In the genomic region with DNA sequence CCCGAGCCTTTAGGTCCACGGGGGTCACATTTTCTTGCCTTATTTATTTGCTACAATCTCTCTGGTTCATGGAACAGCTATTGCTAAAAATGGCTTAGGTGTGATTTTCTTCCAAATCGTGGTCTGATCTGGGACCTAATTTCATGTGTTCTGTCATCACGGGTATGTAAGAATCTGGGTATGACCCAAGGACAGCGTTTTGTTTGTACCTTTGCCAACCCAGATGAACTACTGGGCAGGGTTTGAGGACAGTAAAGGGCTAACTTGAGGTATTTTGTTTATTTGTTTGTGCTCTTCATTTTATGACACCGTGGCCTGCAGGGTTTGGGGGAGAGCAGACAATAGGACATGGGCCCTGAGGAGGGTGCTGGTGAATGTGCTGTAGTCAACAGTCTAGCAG, we compare ENCODE assay signal across 17 mouse cellular contexts. TPM values are rescaled to one million over a fixed set of nuclear protein-coding genes. Genes with fewer than 3 reads are reported as not detected.
A peak's percentile ranks its signal among the peaks of the same experiment; 100 is the strongest.
DNase-seq lines count a peak whose midpoint lies in the region; ATAC-seq and TF ChIP-seq lines count a peak whose summit lies in the region.
"Had no signal": no experiment of that assay in that cellular context is flagged by ENCODE, and none has a peak within 500 bp of the region (broad histone marks: within the 10 kb centered on the region; RNA-seq: fewer than 3 reads in every experiment).

No protein-coding gene starts in this region.

- peaks cover 18% of the 10 kb centered on the region; the same call in 1 of the 2 replicates for H3K36me3 ChIP-seq in hindbrain, embryonic 15.5 days
- H3K36me3 ChIP-seq in midbrain, embryonic 16.5 days (ENCODE audit: control insufficient read depth, insufficient read depth, low read length) = peaks cover 14% of the 10 kb centered on the region
- H3K36me3 ChIP-seq in limb, embryonic 10.5 days = peaks cover 37% of the 10 kb centered on the region
- peaks cover 37% of the 10 kb centered on the region for H3K36me3 ChIP-seq in liver, embryonic 12.5 days

- peaks cover 39% of the 10 kb centered on the region for H3K4me1 ChIP-seq in cerebellum, adult 2 months (ENCODE audit: control insufficient read depth, insufficient read depth, low read length)
- peaks cover 36% of the 10 kb centered on the region for H3K4me1 ChIP-seq in hindbrain, embryonic 15.5 days (replicated peaks)
- H3K4me1 ChIP-seq in midbrain, embryonic 16.5 days (ENCODE audit: control insufficient read depth, insufficient read depth, low read length) = peaks cover 25% of the 10 kb centered on the region
- peaks cover 19% of the 10 kb centered on the region for H3K4me1 ChIP-seq in limb, embryonic 10.5 days
- H3K4me1 ChIP-seq in liver, embryonic 12.5 days = peaks cover 35% of the 10 kb centered on the region

- H3K27ac ChIP-seq in cerebellum, adult 2 months (ENCODE audit: insufficient read depth, low read length) = peak overlapping the region; percentile 43; the same call in 1 of the 2 replicates
- H3K27ac ChIP-seq in hindbrain, embryonic 15.5 days (replicated peaks) = no peak overlapping the region
- no peak overlapping the region for H3K27ac ChIP-seq in midbrain, embryonic 16.5 days (ENCODE audit: low read length)
- no peak overlapping the region for H3K27ac ChIP-seq in limb, embryonic 10.5 days
- no peak overlapping the region for H3K27ac ChIP-seq in liver, embryonic 12.5 days
- H3K27ac ChIP-seq: embryonic facial prominence, embryonic 13.5 days; heart, embryonic 13.5 days; kidney, embryonic 15.5 days had no signal

- H3K4me3 ChIP-seq in cerebellum, adult 2 months (replicated peaks; ENCODE audit: insufficient read depth, low read depth, low read length) = peak overlapping the region; percentile 98
- peak overlapping the region; percentile 64 for H3K4me3 ChIP-seq in hindbrain, embryonic 15.5 days
- peak overlapping the region; percentile 70 for H3K4me3 ChIP-seq in midbrain, embryonic 16.5 days (ENCODE audit: low read depth, low read length)
- H3K4me3 ChIP-seq in limb, embryonic 10.5 days = no peak overlapping the region
- H3K4me3 ChIP-seq in liver, embryonic 12.5 days = no peak overlapping the region
- H3K4me3 ChIP-seq: embryonic facial prominence, embryonic 13.5 days; heart, embryonic 13.5 days; kidney, embryonic 15.5 days; megakaryocyte, embryonic 14.5 days had no signal

- no peaks in the 10 kb centered on the region for H3K27me3 ChIP-seq in cerebellum, adult 2 months (ENCODE audit: control insufficient read depth, insufficient read depth, low read length)
- H3K27me3 ChIP-seq in hindbrain, embryonic 15.5 days = no peaks in the 10 kb centered on the region
- H3K27me3 ChIP-seq in midbrain, embryonic 16.5 days (ENCODE audit: control insufficient read depth, insufficient read depth, low read depth, low read length) = no peaks in the 10 kb centered on the region
- no peaks in the 10 kb centered on the region for H3K27me3 ChIP-seq in limb, embryonic 10.5 days (ENCODE audit: low read depth, poor library complexity, severe bottlenecking)
- no peaks in the 10 kb centered on the region for H3K27me3 ChIP-seq in liver, embryonic 12.5 days (replicated peaks)
- H3K27me3 ChIP-seq: embryonic facial prominence, embryonic 13.5 days; heart, embryonic 13.5 days; kidney, embryonic 15.5 days; megakaryocyte, embryonic 14.5 days had no signal

- TF ChIP-seq CTCF in cerebellum, adult 2 months (IDR thresholded peaks at IDR 0.05; ENCODE audit: borderline replicate concordance, insufficient read depth, low read depth, low read length) = no peak

- peak overlapping the region; percentile 72 for H3K4me2 ChIP-seq in hindbrain, embryonic 15.5 days
- H3K4me2 ChIP-seq in midbrain, embryonic 16.5 days (ENCODE audit: low read length) = peak overlapping the region; percentile 81
- H3K4me2 ChIP-seq in liver, embryonic 12.5 days = no peak overlapping the region
- H3K4me2 ChIP-seq: embryonic facial prominence, embryonic 13.5 days had no signal

- no peak for TF ChIP-seq POLR2A in cerebellum, adult 2 months (IDR thresholded peaks at IDR 0.05; ENCODE audit: borderline replicate concordance, insufficient read depth, low read length)

- H3K9me3 ChIP-seq in hindbrain, embryonic 15.5 days = no peaks in the 10 kb centered on the region
- no peaks in the 10 kb centered on the region for H3K9me3 ChIP-seq in midbrain, embryonic 16.5 days (replicated peaks; ENCODE audit: control insufficient read depth, low read length, poor library complexity, severe bottlenecking)
- no peaks in the 10 kb centered on the region for H3K9me3 ChIP-seq in limb, embryonic 10.5 days (replicated peaks)
- no peaks in the 10 kb centered on the region for H3K9me3 ChIP-seq in liver, embryonic 12.5 days (replicated peaks)
- H3K9me3 ChIP-seq: embryonic facial prominence, embryonic 13.5 days; heart, embryonic 13.5 days; kidney, embryonic 15.5 days; megakaryocyte, embryonic 14.5 days had no signal

- peak overlapping the region; percentile 77; the same call in 1 of the 2 replicates for H3K9ac ChIP-seq in hindbrain, embryonic 15.5 days
- peak overlapping the region; percentile 89; the same call in 1 of the 2 replicates for H3K9ac ChIP-seq in midbrain, embryonic 16.5 days (ENCODE audit: low read depth, low read length)
- H3K9ac ChIP-seq in liver, embryonic 12.5 days = no peak overlapping the region
- H3K9ac ChIP-seq: embryonic facial prominence, embryonic 13.5 days; kidney, embryonic 15.5 days had no signal

- WGBS in cerebellum, adult 2 months = 33% methylated on average over 6 of the region's 6 CpGs
- WGBS in hindbrain, embryonic 15.5 days = 82% methylated on average over 6 of the region's 6 CpGs
- WGBS in midbrain, embryonic 16.5 days = 85% methylated on average over 6 of the region's 6 CpGs
- 80% methylated on average over 6 of the region's 6 CpGs for WGBS in limb, embryonic 10.5 days
- 77% methylated on average over 6 of the region's 6 CpGs for WGBS in liver, embryonic 12.5 days (ENCODE audit: insufficient replicate concordance)

- ATAC-seq in hindbrain, embryonic 15.5 days (ENCODE audit: low FRiP score, low read depth) = no peak
- no peak for ATAC-seq in midbrain, embryonic 16.5 days
- ATAC-seq in liver, embryonic 12.5 days = no peak
- ATAC-seq: lung, postnatal 0 days had no signal

- DNase-seq in cerebellum, adult 2 months = no peak
- DNase-seq in cerebellum, adult 11-12 months = no peak
- peak; percentile 30 for DNase-seq in adipocyte (ENCODE audit: low spot score)
- DNase-seq in limb, embryonic 10.5 days (ENCODE audit: low spot score) = no peak
- DNase-seq in thymus, postnatal 4 days = no peak
- DNase-seq: liver; right cerebral cortex, adult 18-20 months; spleen, adult 18-20 months; thymus, postnatal 14 days had no signal

RNA-seq across cellular contexts. Expression of a gene that starts 14.9 kb away (rescaled TPM):
- polyA plus RNA-seq in cerebellum, adult 2 months (2012; rRNA removed) = 394 and 406 TPM in 2 replicates
- polyA plus RNA-seq in hindbrain, embryonic 15.5 days (2015; fragmentation: Nextera tagmentation; extraction: Ambion mirVana) = 148 and 160 TPM in 2 replicates
- polyA plus RNA-seq in midbrain, embryonic 16.5 days (2015; fragmentation: Nextera tagmentation; extraction: Ambion mirVana) = 161 and 164 TPM in 2 replicates
- polyA plus RNA-seq in limb, embryonic 10.5 days (2016; fragmentation: Nextera tagmentation; extraction: Ambion mirVana) = 96.4 and 108 TPM in 2 replicates
- polyA plus RNA-seq in liver, embryonic 12.5 days (2016; fragmentation: Nextera tagmentation; extraction: Ambion mirVana) = 46.9 and 48.2 TPM in 2 replicates

RNA-seq across cellular contexts. Expression of a gene that starts 24.4 kb away (rescaled TPM):
- 6.6 and 8.1 TPM in 2 replicates for polyA plus RNA-seq in cerebellum, adult 2 months (2012; rRNA removed)
- 9.7 and 9.8 TPM in 2 replicates for polyA plus RNA-seq in hindbrain, embryonic 15.5 days (2015; fragmentation: Nextera tagmentation; extraction: Ambion mirVana)
- 11.4 and 16.3 TPM in 2 replicates for polyA plus RNA-seq in midbrain, embryonic 16.5 days (2015; fragmentation: Nextera tagmentation; extraction: Ambion mirVana)
- 0.80 and 1.6 TPM in 2 replicates for polyA plus RNA-seq in limb, embryonic 10.5 days (2016; fragmentation: Nextera tagmentation; extraction: Ambion mirVana)
- 0.19 and 0.35 TPM in 2 replicates for polyA plus RNA-seq in liver, embryonic 12.5 days (2016; fragmentation: Nextera tagmentation; extraction: Ambion mirVana)

RNA-seq across cellular contexts. Expression of a gene that starts 24.4 kb away (rescaled TPM):
- polyA plus RNA-seq in cerebellum, adult 2 months (2012; rRNA removed) = 22.7 and 29.1 TPM in 2 replicates
- polyA plus RNA-seq in hindbrain, embryonic 15.5 days (2015; fragmentation: Nextera tagmentation; extraction: Ambion mirVana) = 17.8 and 19.3 TPM in 2 replicates
- 20.1 and 22.9 TPM in 2 replicates for polyA plus RNA-seq in midbrain, embryonic 16.5 days (2015; fragmentation: Nextera tagmentation; extraction: Ambion mirVana)
- polyA plus RNA-seq in limb, embryonic 10.5 days (2016; fragmentation: Nextera tagmentation; extraction: Ambion mirVana) = 10.9 and 13.7 TPM in 2 replicates
- polyA plus RNA-seq in liver, embryonic 12.5 days (2016; fragmentation: Nextera tagmentation; extraction: Ambion mirVana) = 0.81 and 1.1 TPM in 2 replicates

RNA-seq across cellular contexts. Expression of a gene that starts 39.0 kb away (rescaled TPM):
- polyA plus RNA-seq in cerebellum, adult 2 months (2012; rRNA removed) = 2.8 and 5.8 TPM in 2 replicates
- polyA plus RNA-seq in hindbrain, embryonic 15.5 days (2015; fragmentation: Nextera tagmentation; extraction: Ambion mirVana) = 2.2 and 2.8 TPM in 2 replicates
- polyA plus RNA-seq in midbrain, embryonic 16.5 days (2015; fragmentation: Nextera tagmentation; extraction: Ambion mirVana) = 0.40 and 0.49 TPM in 2 replicates
- polyA plus RNA-seq in limb, embryonic 10.5 days (2016; fragmentation: Nextera tagmentation; extraction: Ambion mirVana) = 0.23 and 0.25 TPM in 2 replicates
- polyA plus RNA-seq in liver, embryonic 12.5 days (2016; fragmentation: Nextera tagmentation; extraction: Ambion mirVana) = 1.2 and 1.3 TPM in 2 replicates

RNA-seq across cellular contexts. Expression of a gene that starts 45.3 kb away (rescaled TPM):
- polyA plus RNA-seq in cerebellum, adult 2 months (2012; rRNA removed) = 88.8 and 97.2 TPM in 2 replicates
- 14.9 and 17.8 TPM in 2 replicates for polyA plus RNA-seq in hindbrain, embryonic 15.5 days (2015; fragmentation: Nextera tagmentation; extraction: Ambion mirVana)
- polyA plus RNA-seq in midbrain, embryonic 16.5 days (2015; fragmentation: Nextera tagmentation; extraction: Ambion mirVana) = 10.7 TPM in 2 replicates
- 34.2 and 51.8 TPM in 2 replicates for polyA plus RNA-seq in limb, embryonic 10.5 days (2016; fragmentation: Nextera tagmentation; extraction: Ambion mirVana)
- 11.8 and 12.6 TPM in 2 replicates for polyA plus RNA-seq in liver, embryonic 12.5 days (2016; fragmentation: Nextera tagmentation; extraction: Ambion mirVana)

Comparison
In these comparisons a context has a peak if more than half of its experiments do, and no peak if none do; other contexts are left out.
1. H3K4me3 ChIP-seq: peak in cerebellum, adult 2 months (single experiment), hindbrain, embryonic 15.5 days (single experiment) and midbrain, embryonic 16.5 days (single experiment); none in limb, embryonic 10.5 days (single experiment) and liver, embryonic 12.5 days (single experiment).